Mouse (Mus musculus): ENCODE measurements around the gene Cacnb4. TPM values are rescaled to one million over a fixed set of nuclear protein-coding genes. Genes with fewer than 3 reads are reported as not detected.

The Cacnb4 gene
- total and polyA plus RNA-seq, 2 experiments from 2014 or later, result 12.5 to 13.3 TPM

- DNase-seq (ENCODE audit: low spot score) (no peak), ATAC-seq (ENCODE audit: low FRiP score) (no peak)
- no peak for TF ChIP-seq CTCF (IDR thresholded peaks at IDR 0.05)
- no peaks in the 10 kb centered on the region for H3K36me3 ChIP-seq (ENCODE audit: insufficient read depth, low read length)
- no peak overlapping the region for H3K27ac ChIP-seq (ENCODE audit: low read depth, low read length)
- H3K27me3 ChIP-seq (ENCODE audit: insufficient read depth, low read length), result no peaks in the 10 kb centered on the region
- no peaks in the 10 kb centered on the region for H3K9me3 ChIP-seq (ENCODE audit: low read length)
- WGBS, result 88% methylated on average over 4 of the region's 4 CpGs
- no peak overlapping the region for H3K4me3 ChIP-seq (ENCODE audit: low read depth, low read length)
- H3K9ac ChIP-seq (replicated peaks; ENCODE audit: low read length, poor library complexity, severe bottlenecking), result no peak overlapping the region
- no peak overlapping the region for H3K4me2 ChIP-seq (ENCODE audit: low read depth, low read length, poor library complexity, severe bottlenecking)
- H3K4me1 ChIP-seq (ENCODE audit: insufficient read depth, low read length), result 0 out of 2 replicates have a peak, but pooled peaks cover 4% of the 10 kb centered on the region
These were observed 98.9 kb downstream of the Cacnb4 start for GRCm38 (mm10) chr2:52577700-52578099.

GRCm38 (mm10) chr2:52576546-52576945, 100.1 kb downstream of the Cacnb4 start:
- H3K27me3 ChIP-seq (ENCODE audit: insufficient read depth, low read length), result no peaks in the 10 kb centered on the region
- no peaks in the 10 kb centered on the region for H3K9me3 ChIP-seq (ENCODE audit: low read length)
- no peak overlapping the region for H3K4me3 ChIP-seq (ENCODE audit: low read depth, low read length)
- H3K4me1 ChIP-seq (ENCODE audit: insufficient read depth, low read length), result 0 out of 2 replicates have a peak, but pooled peaks cover 4% of the 10 kb centered on the region
- H3K9ac ChIP-seq (replicated peaks; ENCODE audit: low read length, poor library complexity, severe bottlenecking), result no peak overlapping the region
- DNase-seq (ENCODE audit: low spot score) (no peak), ATAC-seq (ENCODE audit: low FRiP score) (no peak)
- WGBS, result 88% methylated on average over 2 of the region's 2 CpGs
- no peak overlapping the region for H3K4me2 ChIP-seq (ENCODE audit: low read depth, low read length, poor library complexity, severe bottlenecking)
- no peaks in the 10 kb centered on the region for H3K36me3 ChIP-seq (ENCODE audit: insufficient read depth, low read length)
- no peak overlapping the region for H3K27ac ChIP-seq (ENCODE audit: low read depth, low read length)
- no peak for TF ChIP-seq CTCF (IDR thresholded peaks at IDR 0.05)

- H3K36me3 ChIP-seq (ENCODE audit: insufficient read depth, low read length), result no peaks in the 10 kb centered on the region
- no peak overlapping the region for H3K4me2 ChIP-seq (ENCODE audit: low read depth, low read length, poor library complexity, severe bottlenecking)
- ATAC-seq (ENCODE audit: low FRiP score), result no peak
- 92% methylated on average over 10 of the region's 10 CpGs for WGBS
- H3K4me3 ChIP-seq (ENCODE audit: low read depth, low read length), result no peak overlapping the region
- no peak overlapping the region for H3K9ac ChIP-seq (replicated peaks; ENCODE audit: low read length, poor library complexity, severe bottlenecking)
- no peaks in the 10 kb centered on the region for H3K27me3 ChIP-seq (ENCODE audit: insufficient read depth, low read length)
- no peak for DNase-seq (ENCODE audit: low spot score)
- no peaks in the 10 kb centered on the region for H3K9me3 ChIP-seq (ENCODE audit: low read length)
- TF ChIP-seq CTCF (IDR thresholded peaks at IDR 0.05), result no peak
- H3K27ac ChIP-seq (ENCODE audit: low read depth, low read length), result no peak overlapping the region
- H3K4me1 ChIP-seq (ENCODE audit: insufficient read depth, low read length), result 0 out of 2 replicates have a peak, but pooled peaks cover 4% of the 10 kb centered on the region
These were observed 100.9 kb downstream of the Cacnb4 start for GRCm38 (mm10) chr2:52575637-52576175.

GRCm38 (mm10) chr2:52574929-52575328, 101.7 kb downstream of the Cacnb4 start:
- no peak overlapping the region for H3K9ac ChIP-seq (replicated peaks; ENCODE audit: low read length, poor library complexity, severe bottlenecking)
- no peak overlapping the region for H3K4me2 ChIP-seq (ENCODE audit: low read depth, low read length, poor library complexity, severe bottlenecking)
- TF ChIP-seq CTCF (IDR thresholded peaks at IDR 0.05), result no peak
- DNase-seq (ENCODE audit: low spot score) (no peak), ATAC-seq (ENCODE audit: low FRiP score) (no peak)
- H3K4me1 ChIP-seq (ENCODE audit: insufficient read depth, low read length), result 0 out of 2 replicates have a peak, but pooled peaks cover 4% of the 10 kb centered on the region
- H3K27ac ChIP-seq (ENCODE audit: low read depth, low read length), result no peak overlapping the region
- no peaks in the 10 kb centered on the region for H3K9me3 ChIP-seq (ENCODE audit: low read length)
- H3K36me3 ChIP-seq (ENCODE audit: insufficient read depth, low read length), result no peaks in the 10 kb centered on the region
- 93% methylated on average over 3 of the region's 3 CpGs for WGBS
- H3K27me3 ChIP-seq (ENCODE audit: insufficient read depth, low read length), result no peaks in the 10 kb centered on the region
- H3K4me3 ChIP-seq (ENCODE audit: low read depth, low read length), result no peak overlapping the region

GRCm38 (mm10) chr2:52572221-52572620, 104.4 kb downstream of the Cacnb4 start:
- DNase-seq (ENCODE audit: low spot score), result no peak
- no peak for ATAC-seq (ENCODE audit: low FRiP score)
- Histone ChIP-seq H3K4me2 (ENCODE audit: low read depth, low read length, poor library complexity, severe bottlenecking) (no peak overlapping the region), H3K36me3 (ENCODE audit: insufficient read depth, low read length) (no peaks in the 10 kb centered on the region), H3K4me3 (ENCODE audit: low read depth, low read length) (no peak overlapping the region), H3K27ac (ENCODE audit: low read depth, low read length) (no peak overlapping the region), H3K9me3 (ENCODE audit: low read length) (no peaks in the 10 kb centered on the region), H3K9ac (replicated peaks; ENCODE audit: low read length, poor library complexity, severe bottlenecking) (no peak overlapping the region), H3K27me3 (ENCODE audit: insufficient read depth, low read length) (no peaks in the 10 kb centered on the region), H3K4me1 (ENCODE audit: insufficient read depth, low read length) (0 out of 2 replicates have a peak, but pooled peaks cover 4% of the 10 kb centered on the region)
- no peak for TF ChIP-seq CTCF (IDR thresholded peaks at IDR 0.05)
- WGBS, result 87% methylated on average over 6 of the region's 6 CpGs

- TF ChIP-seq CTCF (IDR thresholded peaks at IDR 0.05), result no peak
- no peaks in the 10 kb centered on the region for H3K27me3 ChIP-seq (ENCODE audit: insufficient read depth, low read length)
- ATAC-seq (ENCODE audit: low FRiP score) (no peak), DNase-seq (ENCODE audit: low spot score) (no peak)
- H3K4me2 ChIP-seq (ENCODE audit: low read depth, low read length, poor library complexity, severe bottlenecking), result no peak overlapping the region
- WGBS, result 80% methylated on average over 13 of the region's 13 CpGs
- H3K9ac ChIP-seq (replicated peaks; ENCODE audit: low read length, poor library complexity, severe bottlenecking), result no peak overlapping the region
- H3K36me3 ChIP-seq (ENCODE audit: insufficient read depth, low read length), result no peaks in the 10 kb centered on the region
- no peak overlapping the region for H3K4me3 ChIP-seq (ENCODE audit: low read depth, low read length)
- 0 out of 2 replicates have a peak, but pooled peaks cover 2% of the 10 kb centered on the region for H3K4me1 ChIP-seq (ENCODE audit: insufficient read depth, low read length)
- no peaks in the 10 kb centered on the region for H3K9me3 ChIP-seq (ENCODE audit: low read length)
- no peak overlapping the region for H3K27ac ChIP-seq (ENCODE audit: low read depth, low read length)
These were observed 105.2 kb downstream of the Cacnb4 start for GRCm38 (mm10) chr2:52571339-52571968.
